Mouse (Mus musculus): Measurements from ENCODE around the gene Ube2u.

Ube2u gene

GRCm38 (mm10) chr4:100553296-100553695 is 74.6 kb downstream of the Ube2u start:
- no peak for DNase-seq

- DNase-seq, result peak; percentile 89
Measured at GRCm38 (mm10) chr4:100588236-100589206, 109.9 kb downstream of the Ube2u start.

- DNase-seq, result no peak
Measured at GRCm38 (mm10) chr4:100595771-100596170, 117.1 kb downstream of the Ube2u start.

GRCm38 (mm10) chr4:100596630-100597029 is 118.0 kb downstream of the Ube2u start:
- DNase-seq, result peak; percentile 18

- DNase-seq, result peak; percentile 10
Measured at GRCm38 (mm10) chr4:100597049-100597448, 118.4 kb downstream of the Ube2u start.
